Mouse (Mus musculus) stomach, postnatal 0 days (tissue): ENCODE data around the gene Reln.

Experiments used
- CTCF ChIP-seq: IDR thresholded peaks from 2 replicates; pipeline ENCODE4 v1.5.1; 2016; ENCODE audit warnings: antibody characterized with exemption, low read depth, mild to moderate bottlenecking, moderate library complexity
- EP300 ChIP-seq: optimal IDR thresholded peaks from 2 replicates; pipeline ENCODE3; 2016; ENCODE audit warnings: antibody characterized with exemption

- no peak for TF ChIP-seq CTCF
- TF ChIP-seq EP300: no peak
Measured at GRCm38 (mm10) chr5:21957586-21957985, 386.9 kb downstream of the Reln start.
